Mouse (Mus musculus) midbrain, postnatal 0 days (tissue): ENCODE measurements at regions not wholly inside any gene's neighbourhood (a gene's known extent, or its start where the extent isn't known, plus 50 kb on each side); places are given as distances from the start of the nearest gene placed in this dataset.

Source experiments
- ATAC-seq: fragments of 200-750 bp; cut with Nextera tagmentation; 2 replicates; pipeline ENCODE4 v1.8.0; 2017; ENCODE audit warnings: moderate number of reproducible peaks, mild to moderate bottlenecking, moderate TSS enrichment, moderate library complexity; ENCODE audit not compliant: low FRiP score
- DNase-seq: peaks from one replicate; pipeline ENCODE4 v3.0.0-alpha.2; 2015; ENCODE audit warnings: low spot score
- H3K27ac ChIP-seq: fragments of 300-500 bp; sonication (generic); 2 replicates; pipeline ENCODE4 v1.5.1; 2014; ENCODE audit warnings: low read depth, mild to moderate bottlenecking, low read length, mixed read lengths
- H3K27me3 ChIP-seq: fragments of 300-500 bp; sonication (generic); 2 replicates; pipeline ENCODE4 v1.6.1; 2014; ENCODE audit warnings: low read length, control low read depth, mixed read lengths; ENCODE audit not compliant: insufficient read depth
- H3K36me3 ChIP-seq: fragments of 300-500 bp; sonication (generic); 2 replicates; pipeline ENCODE4 v1.6.1; 2014; ENCODE audit warnings: low read length, control low read depth, mixed read lengths; ENCODE audit not compliant: insufficient read depth
- H3K4me1 ChIP-seq: fragments of 300-500 bp; sonication (generic); 2 replicates; pipeline ENCODE4 v1.6.1; 2014; ENCODE audit warnings: mild to moderate bottlenecking, control low read depth, antibody characterized with exemption, low read length, mixed read lengths; ENCODE audit not compliant: insufficient read depth
- H3K4me2 ChIP-seq: fragments of 300-500 bp; sonication (generic); 2 replicates; pipeline ENCODE4 v1.6.1; 2014; ENCODE audit warnings: low read depth, mild to moderate bottlenecking, low read length, mixed read lengths; ENCODE audit not compliant: poor library complexity, severe bottlenecking
- H3K4me3 ChIP-seq: fragments of 300-500 bp; sonication (generic); 2 replicates; pipeline ENCODE4 v1.5.1; 2014; ENCODE audit warnings: low read depth, mild to moderate bottlenecking, low read length, moderate library complexity
- H3K9ac ChIP-seq: fragments of 300-500 bp; sonication (generic); replicated peaks from 2 replicates; pipeline ENCODE4 v1.6.1; 2014; ENCODE audit warnings: mild to moderate bottlenecking, low read length, moderate library complexity, mixed read lengths; ENCODE audit not compliant: poor library complexity, severe bottlenecking
- H3K9me3 ChIP-seq: fragments of 300-500 bp; sonication (generic); 2 replicates; pipeline ENCODE4 v1.6.1; 2016; ENCODE audit warnings: low read length, control low read depth
- CTCF ChIP-seq: IDR thresholded peaks from 2 replicates; pipeline ENCODE4 v1.5.1; 2016; ENCODE audit warnings: antibody characterized with exemption, mild to moderate bottlenecking
- WGBS: fragments of 180-500 bp; shearing (Covaris S2); extraction: QIAGEN DNeasy Blood & Tissue Kit; methylation state at CpG from one replicate; pipeline ENCODE4 v1.1.7; 2014; 5-methylcytosine and 5-hydroxymethylcytosine counted together

DNA sequence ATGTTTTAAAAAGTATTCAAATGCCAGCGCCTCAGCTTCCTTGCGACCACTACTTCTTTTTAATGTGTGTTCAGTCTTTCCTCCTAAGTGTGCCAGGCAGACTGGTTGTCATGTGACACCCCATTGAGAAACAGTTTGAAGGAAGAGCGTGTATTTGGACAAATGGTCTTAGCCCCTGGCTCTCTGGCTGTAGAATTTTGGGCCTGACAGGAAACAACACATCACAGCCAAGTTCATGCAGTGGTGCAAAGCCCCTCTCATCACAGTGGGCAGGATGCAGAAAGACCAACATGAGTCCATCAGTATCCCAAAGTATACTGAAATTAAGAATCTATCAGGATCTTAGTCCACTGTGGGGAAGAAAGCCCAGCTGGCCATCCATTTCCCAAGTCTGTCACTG, 605.6 kb upstream of the Intu start:
- ATAC-seq: no peak
- WGBS: 79% methylated on average over 3 of the region's 3 CpGs
- H3K9me3 ChIP-seq: 0 out of 2 replicates have a peak, but pooled peaks cover 5% of the 10 kb centered on the region
- DNase-seq: no peak
- H3K4me2 ChIP-seq: no peak overlapping the region
- H3K9ac ChIP-seq: no peak overlapping the region
- no peaks in the 10 kb centered on the region for H3K4me1 ChIP-seq
- no peak overlapping the region for H3K4me3 ChIP-seq
- no peak overlapping the region for H3K27ac ChIP-seq
- no peaks in the 10 kb centered on the region for H3K36me3 ChIP-seq
- H3K27me3 ChIP-seq: no peaks in the 10 kb centered on the region
- no peak for TF ChIP-seq CTCF

DNA sequence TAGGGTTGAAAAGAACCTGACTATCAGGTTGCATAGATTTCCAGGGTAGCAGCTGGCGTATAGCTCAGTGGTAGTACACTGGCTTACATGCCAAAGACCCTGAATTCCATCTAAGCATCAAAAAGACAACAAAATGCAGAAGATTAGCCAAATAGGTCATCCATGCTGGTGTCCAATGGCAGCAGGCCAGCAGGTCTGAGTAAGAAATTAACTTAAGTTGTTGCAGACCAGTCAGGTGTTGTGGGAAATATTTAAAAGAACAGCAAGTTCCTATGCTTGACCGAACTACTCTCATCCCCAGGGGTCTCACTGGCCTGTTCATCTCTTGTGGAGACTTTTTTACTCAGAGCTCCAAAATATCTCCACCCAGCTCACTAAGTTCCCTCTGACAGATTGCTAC, 602.7 kb upstream of the Intu start:
- WGBS: 88% methylated on average over 2 of the region's 2 CpGs
- Histone ChIP-seq H3K4me3 (no peak overlapping the region), H3K4me2 (no peak overlapping the region), H3K36me3 (no peaks in the 10 kb centered on the region), H3K27me3 (no peaks in the 10 kb centered on the region), H3K9me3 (0 out of 2 replicates have a peak, but pooled peaks cover 5% of the 10 kb centered on the region), H3K27ac (no peak overlapping the region), H3K4me1 (no peaks in the 10 kb centered on the region), H3K9ac (no peak overlapping the region)
- no peak for TF ChIP-seq CTCF
- ATAC-seq: no peak
- DNase-seq: no peak

DNA sequence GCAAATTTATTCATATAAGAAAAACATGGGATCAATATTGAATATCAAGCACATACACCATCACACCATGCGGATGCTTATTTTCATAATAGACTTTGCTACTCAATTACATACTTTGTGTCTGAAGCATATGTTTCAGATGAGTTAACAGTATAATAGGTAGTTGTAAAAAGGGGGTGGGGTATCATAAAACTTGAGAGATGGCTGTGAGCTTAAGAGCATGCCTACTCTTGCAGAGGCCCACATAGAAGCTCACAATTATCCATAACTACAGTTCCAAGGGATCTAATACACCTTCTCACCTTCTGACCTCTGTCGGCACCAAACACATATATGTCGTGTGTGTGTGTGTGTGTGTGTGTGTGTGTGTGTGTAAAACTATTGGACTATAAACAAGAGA, 597.7 kb upstream of the Intu start:
- Histone ChIP-seq H3K4me2 (no peak overlapping the region), H3K36me3 (no peaks in the 10 kb centered on the region), H3K9ac (no peak overlapping the region), H3K27ac (no peak overlapping the region), H3K4me1 (no peaks in the 10 kb centered on the region), H3K9me3 (0 out of 2 replicates have a peak, but pooled peaks cover 5% of the 10 kb centered on the region), H3K27me3 (no peaks in the 10 kb centered on the region), H3K4me3 (no peak overlapping the region)
- no peak for ATAC-seq
- WGBS: 87% methylated on average over 3 of the region's 3 CpGs
- no peak for TF ChIP-seq CTCF
- no peak for DNase-seq

- Histone ChIP-seq H3K27ac (no peak overlapping the region), H3K4me1 (no peaks in the 10 kb centered on the region), H3K27me3 (no peaks in the 10 kb centered on the region), H3K9ac (no peak overlapping the region), H3K9me3 (no peaks in the 10 kb centered on the region), H3K4me2 (no peak overlapping the region), H3K4me3 (no peak overlapping the region), H3K36me3 (no peaks in the 10 kb centered on the region)
- 90% methylated on average over 3 of the region's 3 CpGs for WGBS
- no peak for TF ChIP-seq CTCF
- ATAC-seq (no peak), DNase-seq (no peak)
Measured at GRCm38 (mm10) chr3:39937719-39938278, 593.3 kb upstream of the Intu start.

DNA sequence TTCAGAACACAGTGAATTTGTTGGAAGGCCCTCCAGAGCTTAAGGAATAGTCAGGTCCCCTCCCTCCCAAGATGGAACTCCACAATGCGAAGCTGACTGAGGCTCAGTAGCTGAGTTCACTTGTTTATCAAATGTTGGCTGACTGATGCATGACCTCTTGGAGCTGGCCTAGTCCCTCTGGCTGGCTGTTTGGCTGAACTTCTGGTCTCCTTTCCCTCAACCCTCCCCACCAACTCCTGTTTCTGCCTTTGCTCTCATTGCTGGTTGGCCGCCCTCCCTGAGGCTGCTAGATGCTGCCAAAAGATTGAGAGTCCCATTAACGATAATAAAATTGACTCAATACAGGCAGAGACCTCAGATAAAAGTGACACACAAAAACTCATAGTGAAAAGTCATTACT, 586.5 kb upstream of the Intu start:
- 91% methylated on average over 3 of the region's 3 CpGs for WGBS
- H3K27ac ChIP-seq: no peak overlapping the region
- TF ChIP-seq CTCF: no peak

DNA sequence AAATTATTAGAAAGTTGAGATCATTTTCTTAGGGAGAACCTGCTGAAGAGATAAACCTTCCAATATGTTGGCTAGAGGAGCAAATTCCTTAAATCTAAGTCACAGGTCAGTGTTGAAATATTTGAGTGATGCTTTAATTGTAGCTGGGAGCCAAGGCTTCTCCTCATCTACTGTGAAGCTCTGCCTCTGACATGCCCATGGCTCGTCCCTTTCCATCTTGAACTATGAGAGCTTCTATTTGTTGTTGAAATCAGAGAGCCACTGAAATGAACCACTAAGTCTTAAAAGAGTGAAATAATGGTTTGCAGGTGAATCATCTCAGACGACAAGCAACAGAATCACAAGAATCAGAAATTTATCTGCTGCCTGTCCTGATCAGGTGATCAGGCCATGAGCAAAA, 579.0 kb upstream of the Intu start:
- no peaks in the 10 kb centered on the region for H3K4me1 ChIP-seq
- no peak overlapping the region for H3K4me3 ChIP-seq
- no peaks in the 10 kb centered on the region for H3K36me3 ChIP-seq
- WGBS: 87% methylated on average over 2 of the region's 2 CpGs
- no peak for TF ChIP-seq CTCF
- DNase-seq: no peak
- no peak overlapping the region for H3K9ac ChIP-seq
- 0 out of 2 replicates have a peak, but pooled peaks cover 6% of the 10 kb centered on the region for H3K9me3 ChIP-seq
- H3K4me2 ChIP-seq: no peak overlapping the region
- no peak for ATAC-seq
- no peaks in the 10 kb centered on the region for H3K27me3 ChIP-seq
- no peak overlapping the region for H3K27ac ChIP-seq

More for the DNA sequence above, 586.5 kb upstream of the Intu start:
- Histone ChIP-seq H3K36me3 (no peaks in the 10 kb centered on the region), H3K27me3 (no peaks in the 10 kb centered on the region), H3K4me3 (no peak overlapping the region), H3K4me2 (no peak overlapping the region), H3K9ac (no peak overlapping the region), H3K9me3 (no peaks in the 10 kb centered on the region), H3K4me1 (no peaks in the 10 kb centered on the region)
- DNase-seq (no peak), ATAC-seq (no peak)
